Mouse (Mus musculus) gastrocnemius, adult 18-20 months (tissue): ENCODE measurements around the gene Ces5a. TPM values are rescaled to one million over a fixed set of nuclear protein-coding genes. Genes with fewer than 3 reads are reported as not detected.

Experiments used
- total RNA-seq, 2 experiments: library from RNA; stranded (reverse); gene quantifications; 2 replicates each; pipeline ENCODE4 v1.2.3; 2021

The Ces5a gene
- total RNA-seq, 2 experiments from 2014 or later: 0.33 to 0.37 TPM

Other genes starting within 250 kb of the Ces5a start
- not detected for gene Ces1g, start 198.5 kb downstream of the Ces5a start, total RNA-seq
- gene Ces1h, start 156.1 kb downstream of the Ces5a start, total RNA-seq: not detected